Mouse (Mus musculus): ENCODE measurements at regions not wholly inside any gene's neighbourhood (a gene's known extent, or its start where the extent isn't known, plus 50 kb on each side); places are given as distances from the start of the nearest gene placed in this dataset.

- H3K27ac ChIP-seq = no peak overlapping the region
- 0 out of 2 replicates have a peak, but pooled peaks cover 6% of the 10 kb centered on the region for H3K4me1 ChIP-seq
- 81% methylated on average over 8 of the region's 8 CpGs for WGBS
- no peaks in the 10 kb centered on the region for H3K36me3 ChIP-seq
- no peaks in the 10 kb centered on the region for H3K9me3 ChIP-seq (replicated peaks)
- no peak overlapping the region for H3K4me2 ChIP-seq (replicated peaks)
- H3K27me3 ChIP-seq = no peaks in the 10 kb centered on the region
- H3K9ac ChIP-seq = no peak overlapping the region
- ATAC-seq (ENCODE audit: low FRiP score) = no peak
- H3K4me3 ChIP-seq = no peak overlapping the region
Observed at GRCm38 (mm10) chr13:84754821-84755725, 434.1 kb upstream of the Ccnh start.

DNA sequence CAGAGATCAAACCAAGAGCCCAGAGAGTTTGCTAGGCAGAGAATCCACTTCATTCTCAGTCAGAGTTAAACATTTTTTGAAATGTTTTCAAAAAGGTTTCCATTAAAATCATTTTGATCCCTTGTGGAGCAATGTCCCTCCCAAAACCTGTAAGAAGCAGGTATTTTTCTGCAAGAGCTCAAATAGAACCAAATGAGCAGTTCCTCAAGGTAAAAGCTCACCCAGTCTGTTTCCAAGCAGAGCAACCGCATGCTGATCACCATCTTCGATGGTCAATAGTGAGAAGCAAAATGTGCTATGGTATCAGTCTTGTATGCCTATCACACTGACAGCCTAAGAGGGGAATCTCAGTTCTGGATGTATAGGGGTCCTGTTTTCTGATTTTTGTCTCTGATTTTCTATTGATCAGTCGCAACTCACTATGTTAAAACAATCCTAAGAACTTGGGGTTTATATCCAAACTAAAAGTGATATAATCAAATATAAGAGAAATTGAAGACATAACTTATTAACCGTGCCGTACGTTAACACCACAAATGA, 432.3 kb upstream of the Ccnh start:
- Histone ChIP-seq H3K9me3 (replicated peaks) (no peaks in the 10 kb centered on the region), H3K4me3 (no peak overlapping the region), H3K27ac (0 out of 2 replicates have a peak overlapping the region, but pooled peaks have one; percentile 40), H3K4me2 (replicated peaks) (no peak overlapping the region), H3K4me1 (0 out of 2 replicates have a peak, but pooled peaks cover 6% of the 10 kb centered on the region), H3K36me3 (no peaks in the 10 kb centered on the region), H3K9ac (no peak overlapping the region), H3K27me3 (no peaks in the 10 kb centered on the region)
- ATAC-seq (ENCODE audit: low FRiP score) = no peak
- 77% methylated on average over 6 of the region's 6 CpGs for WGBS

- no peaks in the 10 kb centered on the region for H3K27me3 ChIP-seq
- H3K4me1 ChIP-seq = 0 out of 2 replicates have a peak, but pooled peaks cover 6% of the 10 kb centered on the region
- H3K4me2 ChIP-seq (replicated peaks) = peak overlapping the region; percentile 29
- H3K9ac ChIP-seq = peak overlapping the region; percentile 23; the same call in 1 of the 2 replicates
- H3K27ac ChIP-seq = peak overlapping the region; percentile 71
- no peaks in the 10 kb centered on the region for H3K36me3 ChIP-seq
- 26% methylated on average over 10 of the region's 10 CpGs for WGBS
- ATAC-seq (ENCODE audit: low FRiP score) = peak; percentile 73
- H3K4me3 ChIP-seq = no peak overlapping the region
- no peaks in the 10 kb centered on the region for H3K9me3 ChIP-seq (replicated peaks)
Observed at GRCm38 (mm10) chr13:84757896-84758567, 431.2 kb upstream of the Ccnh start.

DNA sequence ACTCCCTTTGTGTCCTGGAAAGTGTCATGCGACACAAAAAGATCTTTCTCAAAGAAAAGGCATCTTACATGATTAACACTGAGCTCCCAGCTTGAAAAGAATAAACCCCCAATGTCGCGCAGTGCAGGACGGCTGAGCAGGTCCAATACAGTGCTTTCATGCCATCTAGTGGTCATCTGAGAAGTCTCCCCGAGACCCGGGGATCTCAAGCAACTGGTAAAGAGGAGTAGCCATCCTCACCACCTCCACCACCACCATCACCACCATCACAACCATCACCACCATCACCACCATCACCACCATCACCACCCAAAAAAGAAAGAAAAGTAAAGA, 430.7 kb upstream of the Ccnh start:
- Histone ChIP-seq H3K27ac (peak overlapping the region; percentile 71; the same call in 1 of the 2 replicates), H3K4me3 (no peak overlapping the region), H3K36me3 (no peaks in the 10 kb centered on the region), H3K9ac (no peak overlapping the region), H3K27me3 (no peaks in the 10 kb centered on the region), H3K4me1 (0 out of 2 replicates have a peak, but pooled peaks cover 6% of the 10 kb centered on the region), H3K4me2 (replicated peaks) (peak overlapping the region; percentile 29), H3K9me3 (replicated peaks) (no peaks in the 10 kb centered on the region)
- WGBS = under 1% methylated on average over 6 of the region's 6 CpGs
- peak; percentile 97 for ATAC-seq (ENCODE audit: low FRiP score)

GRCm38 (mm10) chr13:84759061-84759460, 430.1 kb upstream of the Ccnh start:
- H3K27me3 ChIP-seq = no peaks in the 10 kb centered on the region
- no peaks in the 10 kb centered on the region for H3K9me3 ChIP-seq (replicated peaks)
- WGBS = 68% methylated on average over 7 of the region's 7 CpGs
- H3K36me3 ChIP-seq = no peaks in the 10 kb centered on the region
- no peak overlapping the region for H3K4me2 ChIP-seq (replicated peaks)
- H3K9ac ChIP-seq = no peak overlapping the region
- 0 out of 2 replicates have a peak, but pooled peaks cover 6% of the 10 kb centered on the region for H3K4me1 ChIP-seq
- H3K4me3 ChIP-seq = no peak overlapping the region
- no peak overlapping the region for H3K27ac ChIP-seq
- no peak for ATAC-seq (ENCODE audit: low FRiP score)

GRCm38 (mm10) chr13:84760471-84760870, 428.7 kb upstream of the Ccnh start:
- Histone ChIP-seq H3K4me2 (replicated peaks) (no peak overlapping the region), H3K9ac (no peak overlapping the region), H3K4me1 (0 out of 2 replicates have a peak, but pooled peaks cover 3% of the 10 kb centered on the region), H3K27ac (no peak overlapping the region), H3K27me3 (no peaks in the 10 kb centered on the region), H3K9me3 (replicated peaks) (no peaks in the 10 kb centered on the region), H3K4me3 (no peak overlapping the region), H3K36me3 (no peaks in the 10 kb centered on the region)
- WGBS = 55% methylated on average over 3 of the region's 3 CpGs
- ATAC-seq (ENCODE audit: low FRiP score) = no peak

- WGBS = 47% methylated on average over 8 of the region's 8 CpGs
- Histone ChIP-seq H3K36me3 (no peaks in the 10 kb centered on the region), H3K9me3 (replicated peaks) (no peaks in the 10 kb centered on the region), H3K4me1 (0 out of 2 replicates have a peak, but pooled peaks cover 3% of the 10 kb centered on the region), H3K9ac (no peak overlapping the region), H3K4me3 (no peak overlapping the region), H3K27me3 (no peaks in the 10 kb centered on the region), H3K4me2 (replicated peaks) (no peak overlapping the region), H3K27ac (no peak overlapping the region)
- ATAC-seq (ENCODE audit: low FRiP score) = no peak
Observed at GRCm38 (mm10) chr13:84760978-84761377, 428.2 kb upstream of the Ccnh start.

- no peak for ATAC-seq (ENCODE audit: low FRiP score)
- no peak overlapping the region for H3K4me2 ChIP-seq (replicated peaks)
Observed at GRCm38 (mm10) chr13:84761821-84762220, 427.4 kb upstream of the Ccnh start.

GRCm38 (mm10) chr13:84763916-84764315, 425.3 kb upstream of the Ccnh start:
- WGBS = 55% methylated on average over 1 of the region's 1 CpGs

More at GRCm38 (mm10) chr13:84761821-84762220, 427.4 kb upstream of the Ccnh start:
- no peak overlapping the region for H3K9ac ChIP-seq
- H3K36me3 ChIP-seq = no peaks in the 10 kb centered on the region
- H3K4me1 ChIP-seq = no peaks in the 10 kb centered on the region
- no peak overlapping the region for H3K4me3 ChIP-seq
- 59% methylated on average over 4 of the region's 4 CpGs for WGBS
- no peak overlapping the region for H3K27ac ChIP-seq
- no peaks in the 10 kb centered on the region for H3K27me3 ChIP-seq
- no peaks in the 10 kb centered on the region for H3K9me3 ChIP-seq (replicated peaks)

GRCm38 (mm10) chr13:84771956-84772355, 417.3 kb upstream of the Ccnh start:
- ATAC-seq (ENCODE audit: low FRiP score) = no peak
- Histone ChIP-seq H3K27ac (no peak overlapping the region), H3K4me2 (replicated peaks) (no peak overlapping the region), H3K27me3 (no peaks in the 10 kb centered on the region), H3K36me3 (no peaks in the 10 kb centered on the region), H3K9me3 (replicated peaks) (no peaks in the 10 kb centered on the region), H3K4me1 (no peaks in the 10 kb centered on the region), H3K9ac (no peak overlapping the region), H3K4me3 (no peak overlapping the region)
- 62% methylated on average over 2 of the region's 2 CpGs for WGBS

More at GRCm38 (mm10) chr13:84763916-84764315, 425.3 kb upstream of the Ccnh start:
- Histone ChIP-seq H3K9ac (no peak overlapping the region), H3K36me3 (no peaks in the 10 kb centered on the region), H3K27ac (no peak overlapping the region), H3K4me1 (no peaks in the 10 kb centered on the region), H3K9me3 (replicated peaks) (no peaks in the 10 kb centered on the region), H3K4me2 (replicated peaks) (no peak overlapping the region), H3K27me3 (no peaks in the 10 kb centered on the region), H3K4me3 (no peak overlapping the region)
- no peak for ATAC-seq (ENCODE audit: low FRiP score)

- no peaks in the 10 kb centered on the region for H3K36me3 ChIP-seq
- H3K4me3 ChIP-seq = no peak overlapping the region
- H3K27me3 ChIP-seq = no peaks in the 10 kb centered on the region
- no peak overlapping the region for H3K9ac ChIP-seq
- no peaks in the 10 kb centered on the region for H3K9me3 ChIP-seq (replicated peaks)
- peak overlapping the region; percentile 72 for H3K27ac ChIP-seq
- peak; percentile 98 for ATAC-seq (ENCODE audit: low FRiP score)
- WGBS = 15% methylated on average over 4 of the region's 4 CpGs
- H3K4me1 ChIP-seq = peaks cover 7% of the 10 kb centered on the region
- H3K4me2 ChIP-seq (replicated peaks) = no peak overlapping the region
Observed at GRCm38 (mm10) chr13:84783017-84783937, 405.9 kb upstream of the Ccnh start.

Measured in hindbrain, embryonic 12.5 days (tissue).